Mouse (Mus musculus): Measurements from ENCODE around the gene Il10rb. TPM values are rescaled to one million over a fixed set of nuclear protein-coding genes. Genes with fewer than 3 reads are reported as not detected.

Gene Il10rb
- polyA plus RNA-seq, 1 experiment from 2014 or later, result 25.0 TPM

GRCm38 (mm10) chr16:91384221-91384620 is 21.7 kb upstream of the Il10rb start:
- H3K4me3 ChIP-seq (replicated peaks), result no peak overlapping the region
- H3K36me3 ChIP-seq, result peaks cover 81% of the 10 kb centered on the region
- no peaks in the 10 kb centered on the region for H3K27me3 ChIP-seq
- H3K9me3 ChIP-seq (replicated peaks), result no peaks in the 10 kb centered on the region
- no peak overlapping the region for H3K9ac ChIP-seq
- WGBS (ENCODE audit: insufficient replicate concordance), result 83% methylated on average over 4 of the region's 4 CpGs
- no peak overlapping the region; the same call in 1 of the 2 replicates for H3K27ac ChIP-seq
- DNase-seq (no peak), ATAC-seq (ENCODE audit: low read depth) (no peak)
- no peak overlapping the region for H3K4me2 ChIP-seq
- peaks cover 52% of the 10 kb centered on the region for H3K4me1 ChIP-seq (replicated peaks)

DNA sequence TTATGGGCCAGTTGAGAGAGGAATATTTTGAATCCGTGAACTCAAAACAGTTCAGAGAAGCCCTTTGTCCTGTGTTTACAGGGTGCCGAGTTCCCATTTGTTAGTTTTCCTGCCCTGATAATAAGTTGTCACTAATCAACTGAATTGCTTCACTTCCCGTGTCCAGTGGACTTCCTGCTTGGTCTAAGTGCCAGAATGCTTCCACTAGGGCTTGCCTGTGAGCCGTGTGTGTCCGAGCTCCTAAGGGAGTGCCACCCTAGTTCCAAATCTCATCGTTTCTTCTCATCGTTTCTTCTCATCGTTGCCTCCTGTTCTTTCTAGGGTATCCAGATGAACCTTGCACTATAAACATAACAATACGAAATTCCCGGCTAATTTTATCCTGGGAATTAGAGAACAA is 20.3 kb upstream of the Il10rb start:
- H3K4me3 ChIP-seq (replicated peaks), result no peak overlapping the region
- H3K4me1 ChIP-seq (replicated peaks), result peaks cover 38% of the 10 kb centered on the region
- 59% methylated on average over 10 of the region's 10 CpGs for WGBS (ENCODE audit: insufficient replicate concordance)
- no peaks in the 10 kb centered on the region for H3K9me3 ChIP-seq (replicated peaks)
- peaks cover 92% of the 10 kb centered on the region for H3K36me3 ChIP-seq
- H3K27me3 ChIP-seq, result no peaks in the 10 kb centered on the region
- DNase-seq (no peak), ATAC-seq (ENCODE audit: low read depth) (peak; percentile 43)
- H3K27ac ChIP-seq, result peak overlapping the region; percentile 65
- no peak overlapping the region for H3K4me2 ChIP-seq
- no peak overlapping the region for H3K9ac ChIP-seq

- Histone ChIP-seq H3K4me3 (replicated peaks) (no peak overlapping the region), H3K27me3 (no peaks in the 10 kb centered on the region), H3K9ac (no peak overlapping the region), H3K9me3 (replicated peaks) (no peaks in the 10 kb centered on the region), H3K36me3 (peaks cover 94% of the 10 kb centered on the region), H3K27ac (peak overlapping the region; percentile 65), H3K4me2 (no peak overlapping the region), H3K4me1 (replicated peaks) (peaks cover 32% of the 10 kb centered on the region)
- no peak for ATAC-seq (ENCODE audit: low read depth)
- DNase-seq, result no peak
- WGBS (ENCODE audit: insufficient replicate concordance), result 86% methylated on average over 10 of the region's 10 CpGs
Measured at GRCm38 (mm10) chr16:91386419-91387120, 19.4 kb upstream of the Il10rb start.

DNA sequence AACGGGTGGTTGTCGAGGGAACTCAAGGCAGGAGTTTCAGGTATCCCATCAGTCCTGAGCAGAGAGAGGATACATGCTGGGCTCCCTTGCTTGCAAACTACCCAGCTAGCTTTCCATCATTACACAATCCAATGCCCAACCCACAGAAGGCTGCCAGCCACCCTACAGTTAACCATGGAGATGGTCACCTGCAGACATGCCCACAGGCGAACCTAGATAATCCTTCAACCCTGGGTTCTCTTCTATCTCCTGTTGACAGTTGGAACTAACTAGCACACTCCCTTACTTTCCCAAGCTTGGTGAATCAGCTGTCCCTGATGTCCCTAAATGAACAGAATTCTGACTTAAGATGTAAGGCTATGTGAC is 18.9 kb upstream of the Il10rb start:
- Histone ChIP-seq H3K4me2 (no peak overlapping the region), H3K9me3 (replicated peaks) (no peaks in the 10 kb centered on the region), H3K4me3 (replicated peaks) (no peak overlapping the region), H3K27me3 (no peaks in the 10 kb centered on the region), H3K36me3 (peaks cover 94% of the 10 kb centered on the region), H3K9ac (no peak overlapping the region), H3K27ac (peak overlapping the region; percentile 65), H3K4me1 (replicated peaks) (peaks cover 27% of the 10 kb centered on the region)
- WGBS (ENCODE audit: insufficient replicate concordance), result 71% methylated on average over 3 of the region's 3 CpGs
- ATAC-seq (ENCODE audit: low read depth) (peak; percentile 35; the same call in 1 of the 2 replicates), DNase-seq (no peak)

DNA sequence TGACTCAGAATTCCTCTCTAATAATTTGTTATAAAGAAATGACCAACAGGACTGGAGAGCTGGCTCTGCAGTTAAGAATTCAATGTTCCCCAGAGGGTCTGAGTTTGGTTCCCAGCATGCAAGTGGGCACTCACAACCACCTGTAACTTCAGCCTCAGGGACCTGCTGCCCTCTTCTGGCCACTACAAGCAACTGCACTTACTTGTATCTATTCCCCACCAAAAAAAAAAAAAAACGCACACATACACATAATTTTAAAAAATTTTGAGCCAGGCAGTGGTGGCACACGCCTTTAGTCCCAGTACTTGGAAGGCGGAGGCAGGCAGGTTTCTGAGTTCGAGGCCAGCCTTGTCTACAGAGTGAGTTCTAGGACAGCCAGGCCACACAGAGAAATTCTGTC is 15.9 kb upstream of the Il10rb start:
- no peak for ATAC-seq (ENCODE audit: low read depth)
- Histone ChIP-seq H3K4me1 (replicated peaks) (peaks cover 26% of the 10 kb centered on the region), H3K27me3 (no peaks in the 10 kb centered on the region), H3K36me3 (peaks cover 96% of the 10 kb centered on the region), H3K27ac (no peak overlapping the region), H3K9me3 (replicated peaks) (no peaks in the 10 kb centered on the region), H3K4me2 (no peak overlapping the region), H3K9ac (no peak overlapping the region), H3K4me3 (replicated peaks) (no peak overlapping the region)
- DNase-seq, result no peak
- WGBS (ENCODE audit: insufficient replicate concordance), result 83% methylated on average over 4 of the region's 4 CpGs

DNA sequence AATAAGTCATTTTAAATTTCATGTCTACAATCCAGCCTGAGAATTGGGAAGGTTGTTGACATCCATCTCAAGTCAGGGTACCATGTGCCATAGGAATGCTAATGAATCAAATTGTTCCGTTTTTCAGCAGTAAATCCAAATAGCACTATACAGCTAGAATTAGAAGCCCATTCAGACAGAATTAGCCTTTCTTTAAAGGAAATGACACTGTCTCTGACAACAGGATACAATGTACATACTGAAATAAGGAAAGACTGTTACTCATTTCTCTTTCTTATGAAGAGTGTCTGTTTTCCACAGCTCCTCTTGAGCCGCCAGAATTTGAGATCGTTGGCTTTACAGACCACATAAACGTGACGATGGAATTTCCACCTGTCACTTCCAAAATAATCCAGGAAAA is 14.5 kb upstream of the Il10rb start, which contains the start of gene Gm21970:
Gene Gm21970, plus strand, starts transcription at position 301 of the 400 bp plus-strand sequence.
- 91% methylated on average over 5 of the region's 5 CpGs for WGBS (ENCODE audit: insufficient replicate concordance)
- DNase-seq, result no peak
- Histone ChIP-seq H3K27me3 (no peaks in the 10 kb centered on the region), H3K4me3 (replicated peaks) (no peak within 1 kb of the TSS), H3K4me1 (replicated peaks) (peaks cover 32% of the 10 kb centered on the region), H3K4me2 (no peak within 1 kb of the TSS), H3K9me3 (replicated peaks) (no peaks in the 10 kb centered on the region), H3K9ac (no peak within 1 kb of the TSS), H3K36me3 (peaks cover 96% of the 10 kb centered on the region), H3K27ac (peak within 1 kb of the TSS; percentile 27; the same call in 1 of the 2 replicates)
- no peak for ATAC-seq (ENCODE audit: low read depth)

GRCm38 (mm10) chr16:91394826-91395410 is 11.0 kb upstream of the Il10rb start:
- H3K27ac ChIP-seq, result peak overlapping the region; percentile 82
- peaks cover 46% of the 10 kb centered on the region for H3K4me1 ChIP-seq (replicated peaks)
- no peak overlapping the region; the same call in 1 of the 2 replicates for H3K9ac ChIP-seq
- H3K27me3 ChIP-seq, result no peaks in the 10 kb centered on the region
- H3K4me3 ChIP-seq (replicated peaks), result no peak overlapping the region
- no peaks in the 10 kb centered on the region for H3K9me3 ChIP-seq (replicated peaks)
- WGBS (ENCODE audit: insufficient replicate concordance), result 79% methylated on average over 4 of the region's 4 CpGs
- no peak overlapping the region for H3K4me2 ChIP-seq
- ATAC-seq (ENCODE audit: low read depth) (no peak), DNase-seq (no peak)
- H3K36me3 ChIP-seq, result peaks cover 84% of the 10 kb centered on the region

- Histone ChIP-seq H3K27me3 (no peaks in the 10 kb centered on the region), H3K4me3 (replicated peaks) (no peak overlapping the region), H3K27ac (peak overlapping the region; percentile 82), H3K9ac (0 out of 2 replicates have a peak overlapping the region, but pooled peaks have one; percentile 41), H3K4me1 (replicated peaks) (peaks cover 53% of the 10 kb centered on the region), H3K9me3 (replicated peaks) (no peaks in the 10 kb centered on the region), H3K36me3 (peaks cover 84% of the 10 kb centered on the region), H3K4me2 (0 out of 2 replicates have a peak overlapping the region, but pooled peaks have one; percentile 45)
- ATAC-seq (ENCODE audit: low read depth) (peak; percentile 69), DNase-seq (peak; percentile 30)
- 53% methylated on average over 8 of the region's 8 CpGs for WGBS (ENCODE audit: insufficient replicate concordance)
Measured at GRCm38 (mm10) chr16:91395633-91396392, 10.2 kb upstream of the Il10rb start.

DNA sequence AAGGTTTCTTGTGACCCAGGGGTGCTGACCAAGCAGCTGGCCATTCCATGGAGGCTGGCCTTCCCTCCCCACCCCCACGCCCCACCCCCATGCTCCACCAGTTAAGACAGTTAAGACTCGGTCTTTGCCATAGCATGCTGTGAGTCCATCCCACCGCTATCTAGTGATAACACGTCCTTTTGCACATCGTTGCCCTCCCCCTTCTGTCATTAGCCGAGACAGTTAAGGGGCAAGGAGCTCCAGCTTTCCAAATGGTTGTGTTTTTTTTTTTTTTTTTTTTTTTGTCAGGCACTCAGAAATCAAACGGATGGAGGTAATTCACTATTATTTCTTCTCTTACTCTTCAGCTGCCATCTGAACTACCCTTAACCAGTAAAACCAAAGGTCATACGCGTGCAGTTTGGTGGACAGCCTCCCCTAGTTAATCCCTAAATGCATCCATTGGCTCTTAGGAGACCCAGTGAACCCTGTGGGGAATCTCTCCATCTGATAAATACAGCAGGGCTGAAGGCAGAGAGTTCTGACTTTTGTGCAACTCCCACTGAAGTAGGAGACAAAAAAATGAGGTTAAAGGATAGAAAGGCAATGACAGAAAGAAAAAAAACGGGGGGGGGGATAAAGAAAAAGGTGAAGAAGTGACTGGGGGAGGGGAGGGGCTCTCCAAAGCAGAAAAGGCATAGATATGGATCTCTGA is 9.0 kb upstream of the Il10rb start:
- no peaks in the 10 kb centered on the region for H3K27me3 ChIP-seq
- no peaks in the 10 kb centered on the region for H3K9me3 ChIP-seq (replicated peaks)
- ATAC-seq (ENCODE audit: low read depth) (peak; percentile 87), DNase-seq (peak; percentile 50)
- no peak overlapping the region for H3K4me3 ChIP-seq (replicated peaks)
- H3K36me3 ChIP-seq, result peaks cover 85% of the 10 kb centered on the region
- 20% methylated on average over 10 of the region's 10 CpGs for WGBS (ENCODE audit: insufficient replicate concordance)
- peak overlapping the region; percentile 82 for H3K27ac ChIP-seq
- peak overlapping the region; percentile 59; the same call in 1 of the 2 replicates for H3K9ac ChIP-seq
- peak overlapping the region; percentile 45 for H3K4me2 ChIP-seq
- peaks cover 60% of the 10 kb centered on the region for H3K4me1 ChIP-seq (replicated peaks)

- ATAC-seq (ENCODE audit: low read depth), result no peak
- Histone ChIP-seq H3K36me3 (peaks cover 83% of the 10 kb centered on the region), H3K27me3 (no peaks in the 10 kb centered on the region), H3K4me1 (replicated peaks) (peaks cover 60% of the 10 kb centered on the region), H3K27ac (peak overlapping the region; percentile 82; the same call in 1 of the 2 replicates), H3K4me3 (replicated peaks) (no peak overlapping the region), H3K4me2 (no peak overlapping the region), H3K9me3 (replicated peaks) (no peaks in the 10 kb centered on the region), H3K9ac (no peak overlapping the region)
- DNase-seq, result no peak
- 86% methylated on average over 12 of the region's 12 CpGs for WGBS (ENCODE audit: insufficient replicate concordance)
Measured at GRCm38 (mm10) chr16:91398030-91398429, 7.9 kb upstream of the Il10rb start.

DNA sequence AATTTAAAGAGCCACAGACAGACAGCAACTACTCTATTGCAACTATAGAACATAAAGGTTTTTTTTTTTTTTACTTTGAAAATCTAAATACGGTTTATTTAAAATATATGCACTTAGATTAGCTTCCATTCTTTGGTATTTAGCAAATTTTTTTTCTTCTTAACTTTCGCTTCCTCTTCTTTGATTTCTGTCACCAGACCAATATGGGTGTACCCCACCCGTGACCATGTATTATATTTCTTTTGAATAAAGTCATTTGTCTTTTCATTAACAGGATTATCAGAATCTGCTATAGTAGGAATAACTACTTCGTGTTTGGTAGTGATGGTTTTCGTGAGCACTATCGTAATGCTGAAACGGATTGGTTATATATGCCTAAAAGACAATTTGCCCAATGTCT is 7.0 kb upstream of the Il10rb start:
- H3K4me3 ChIP-seq (replicated peaks), result no peak overlapping the region
- no peak for DNase-seq
- no peak overlapping the region for H3K9ac ChIP-seq
- H3K36me3 ChIP-seq, result peaks cover 81% of the 10 kb centered on the region
- peaks cover 64% of the 10 kb centered on the region for H3K4me1 ChIP-seq (replicated peaks)
- H3K27ac ChIP-seq, result peak overlapping the region; percentile 82; the same call in 1 of the 2 replicates
- H3K4me2 ChIP-seq, result no peak overlapping the region
- WGBS (ENCODE audit: insufficient replicate concordance), result 91% methylated on average over 7 of the region's 7 CpGs
- H3K9me3 ChIP-seq (replicated peaks), result no peaks in the 10 kb centered on the region
- ATAC-seq (ENCODE audit: low read depth), result no peak
- H3K27me3 ChIP-seq, result no peaks in the 10 kb centered on the region

All from liver, embryonic 13.5 days (tissue).